Mouse (Mus musculus) retina, postnatal 1 day (tissue): Measurements from ENCODE around the gene Nfkbiz.

Experiments
- DNase-seq: peaks from one replicate; pipeline ENCODE4 v3.0.0-alpha.2; 2012

The Nfkbiz gene

GRCm38 (mm10) chr16:55790326-55790725 is 48.4 kb downstream of the Nfkbiz start:
- no peak for DNase-seq

- no peak for DNase-seq
Measured at GRCm38 (mm10) chr16:55789291-55789690, 49.4 kb downstream of the Nfkbiz start.

GRCm38 (mm10) chr16:55788671-55789070 is 50.0 kb downstream of the Nfkbiz start:
- DNase-seq = no peak

- no peak for DNase-seq
Measured at GRCm38 (mm10) chr16:55787385-55788072, 51.2 kb downstream of the Nfkbiz start.

GRCm38 (mm10) chr16:55784379-55784778 is 54.3 kb downstream of the Nfkbiz start:
- DNase-seq = no peak

GRCm38 (mm10) chr16:55783923-55784322 is 54.8 kb downstream of the Nfkbiz start:
- DNase-seq = no peak

GRCm38 (mm10) chr16:55782911-55783310 is 55.8 kb downstream of the Nfkbiz start:
- no peak for DNase-seq

GRCm38 (mm10) chr16:55781809-55782208 is 56.9 kb downstream of the Nfkbiz start:
- DNase-seq = no peak

GRCm38 (mm10) chr16:55780958-55781558 is 57.6 kb downstream of the Nfkbiz start:
- no peak for DNase-seq

- DNase-seq = no peak
Measured at GRCm38 (mm10) chr16:55776329-55776728, 62.4 kb downstream of the Nfkbiz start.

GRCm38 (mm10) chr16:55770247-55770646 is 68.5 kb downstream of the Nfkbiz start:
- DNase-seq = no peak
